Mouse (Mus musculus) forebrain, embryonic 11.5 days (tissue): ENCODE data around the gene Plxnd1. TPM values are rescaled to one million over a fixed set of nuclear protein-coding genes. Genes with fewer than 3 reads are reported as not detected.
A peak's percentile ranks its signal among the peaks of the same experiment; 100 is the strongest.

ENCODE experiments used
- ATAC-seq: fragments of 200-750 bp; cut with Nextera tagmentation; replicated peaks from 2 replicates; pipeline ENCODE4 v1.8.0; 2017; ENCODE audit warnings: moderate TSS enrichment; ENCODE audit not compliant: low FRiP score
- DNase-seq: peaks from one replicate; pipeline ENCODE4 v3.0.0-alpha.2; 2017; ENCODE audit warnings: low spot score
- H3K27ac ChIP-seq: fragments of 300-500 bp; sonication (generic); 2 replicates; pipeline ENCODE4 v1.5.1; 2014; ENCODE audit warnings: low read depth, low read length
- H3K27me3 ChIP-seq: fragments of 300-500 bp; sonication (generic); 2 replicates; pipeline ENCODE4 v1.6.1; 2014; ENCODE audit warnings: mild to moderate bottlenecking, low read length, mixed read lengths; ENCODE audit not compliant: control insufficient read depth, insufficient read depth
- H3K36me3 ChIP-seq: fragments of 300-500 bp; sonication (generic); 2 replicates; pipeline ENCODE4 v1.6.1; 2014; ENCODE audit warnings: mild to moderate bottlenecking, low read length, moderate library complexity, mixed read lengths; ENCODE audit not compliant: control insufficient read depth, insufficient read depth
- H3K4me1 ChIP-seq: fragments of 300-500 bp; sonication (generic); replicated peaks from 2 replicates; pipeline ENCODE4 v1.6.1; 2014; ENCODE audit warnings: low read length, mixed read lengths; ENCODE audit not compliant: control insufficient read depth, insufficient read depth
- H3K4me2 ChIP-seq: fragments of 300-500 bp; sonication (generic); 2 replicates; pipeline ENCODE4 v1.6.1; 2014; ENCODE audit warnings: low read depth, mild to moderate bottlenecking, low read length, moderate library complexity, mixed read lengths; ENCODE audit not compliant: severe bottlenecking
- H3K4me3 ChIP-seq: fragments of 300-500 bp; sonication (generic); 2 replicates; pipeline ENCODE4 v1.5.1; 2014; ENCODE audit warnings: low read depth, low read length
- H3K9ac ChIP-seq: fragments of 300-500 bp; sonication (generic); 2 replicates; pipeline ENCODE4 v1.6.1; 2014; ENCODE audit warnings: low read length
- H3K9me3 ChIP-seq: fragments of 300-500 bp; sonication (generic); 2 replicates; pipeline ENCODE4 v1.6.1; 2016; ENCODE audit warnings: low read length, mixed read lengths; ENCODE audit not compliant: control insufficient read depth
- WGBS: fragments of 180-500 bp; shearing (Covaris S2); extraction: QIAGEN DNeasy Blood & Tissue Kit; methylation state at CpG from one replicate; pipeline ENCODE4 v1.1.7; 2014; 5-methylcytosine and 5-hydroxymethylcytosine counted together
- polyA plus RNA-seq: library from polyadenylated mRNA; unstranded; fragments of >200 nt; fragmentation: Nextera tagmentation; extraction: Ambion mirVana; gene quantifications from 2 replicates; pipeline ENCODE4 v1.2.1, GENCODE M21; 2014

Plxnd1 gene
- polyA plus RNA-seq, 1 experiment from 2014 or later = 25.5 TPM

DNA sequence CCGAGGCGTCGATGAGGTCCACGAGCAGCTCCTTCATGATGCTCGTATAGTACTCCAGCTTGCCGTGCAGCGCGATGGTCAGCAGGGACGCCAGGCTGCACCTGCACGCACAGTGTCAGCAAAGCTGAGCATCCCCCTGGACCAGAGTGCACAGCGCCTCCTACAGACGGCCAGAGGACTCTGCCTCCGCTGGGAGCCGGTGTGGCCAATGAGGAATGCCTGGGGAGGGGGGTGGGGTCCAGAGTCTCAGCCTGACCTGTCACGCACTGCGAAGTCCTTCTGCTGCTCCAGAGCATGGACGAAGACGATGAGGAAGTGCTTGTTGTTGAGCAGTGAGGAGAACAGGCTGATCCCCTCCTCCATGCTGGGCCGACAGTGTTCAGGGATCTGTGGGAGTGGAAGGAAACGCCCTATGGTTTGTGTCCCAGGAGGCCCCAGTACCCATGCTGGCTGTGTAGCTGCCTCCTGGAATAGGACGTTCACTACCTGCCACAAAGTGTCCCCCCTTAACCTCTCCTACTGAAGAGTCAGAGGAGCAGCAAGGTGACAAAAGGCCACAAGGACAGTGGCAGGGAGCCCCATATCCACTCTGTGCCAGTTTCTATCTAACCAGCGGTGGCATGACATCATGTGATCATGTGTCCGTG is 32.2 kb downstream of the Plxnd1 start:
- Histone ChIP-seq H3K27ac (no peak overlapping the region), H3K9ac (no peak overlapping the region), H3K9me3 (no peaks in the 10 kb centered on the region), H3K4me3 (no peak overlapping the region), H3K4me2 (no peak overlapping the region), H3K4me1 (0 out of 2 replicates have a peak, but pooled peaks cover 4% of the 10 kb centered on the region), H3K27me3 (no peaks in the 10 kb centered on the region), H3K36me3 (no peaks in the 10 kb centered on the region)
- ATAC-seq = no peak; the same call in 1 of the 2 replicates
- WGBS = 37% methylated on average over 23 of the region's 23 CpGs
- DNase-seq = peak; percentile 72

DNA sequence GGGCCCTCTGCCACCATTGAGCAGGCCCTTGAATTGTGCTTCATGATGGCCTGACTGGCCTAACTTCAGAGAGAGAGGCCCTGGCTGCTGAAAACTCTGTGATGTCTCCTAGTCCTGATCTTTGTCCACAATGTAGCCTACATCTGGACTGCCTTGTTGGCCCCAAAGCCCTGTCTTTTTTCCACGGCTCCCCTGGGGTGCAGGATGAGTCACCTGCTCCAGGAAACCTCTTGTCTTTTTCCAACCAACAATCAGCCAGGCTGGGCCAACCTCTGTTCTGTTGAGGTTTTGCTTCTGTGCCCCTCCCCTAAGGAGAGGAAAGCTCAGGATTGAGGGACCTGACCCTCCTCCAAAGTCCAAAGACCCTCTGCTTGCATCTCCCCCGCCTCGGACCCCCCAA is 33.1 kb downstream of the Plxnd1 start:
- 87% methylated on average over 3 of the region's 3 CpGs for WGBS
- Histone ChIP-seq H3K9me3 (no peaks in the 10 kb centered on the region), H3K4me3 (no peak overlapping the region), H3K36me3 (no peaks in the 10 kb centered on the region), H3K9ac (no peak overlapping the region), H3K4me1 (0 out of 2 replicates have a peak, but pooled peaks cover 4% of the 10 kb centered on the region), H3K4me2 (no peak overlapping the region), H3K27me3 (no peaks in the 10 kb centered on the region), H3K27ac (no peak overlapping the region)
- DNase-seq (no peak), ATAC-seq (no peak)

- no peak for ATAC-seq
- WGBS = 91% methylated on average over 19 of the region's 19 CpGs
These were observed 34.5 kb downstream of the Plxnd1 start for GRCm38 (mm10) chr6:115960322-115960721.

GRCm38 (mm10) chr6:115959151-115959691 is 35.6 kb downstream of the Plxnd1 start:
- Histone ChIP-seq H3K4me1 (0 out of 2 replicates have a peak, but pooled peaks cover 4% of the 10 kb centered on the region), H3K27me3 (no peaks in the 10 kb centered on the region), H3K36me3 (no peaks in the 10 kb centered on the region), H3K9me3 (no peaks in the 10 kb centered on the region), H3K9ac (no peak overlapping the region), H3K4me3 (no peak overlapping the region), H3K27ac (no peak overlapping the region), H3K4me2 (no peak overlapping the region)
- DNase-seq (no peak), ATAC-seq (no peak)
- 85% methylated on average over 7 of the region's 7 CpGs for WGBS

More at GRCm38 (mm10) chr6:115960322-115960721, 34.5 kb downstream of the Plxnd1 start:
- Histone ChIP-seq H3K4me2 (no peak overlapping the region), H3K9ac (no peak overlapping the region), H3K4me3 (no peak overlapping the region), H3K9me3 (no peaks in the 10 kb centered on the region), H3K36me3 (no peaks in the 10 kb centered on the region), H3K27me3 (no peaks in the 10 kb centered on the region), H3K4me1 (0 out of 2 replicates have a peak, but pooled peaks cover 4% of the 10 kb centered on the region), H3K27ac (no peak overlapping the region)
- no peak for DNase-seq

GRCm38 (mm10) chr6:115958445-115958844 is 36.4 kb downstream of the Plxnd1 start:
- Histone ChIP-seq H3K9me3 (no peaks in the 10 kb centered on the region), H3K9ac (no peak overlapping the region), H3K4me3 (no peak overlapping the region), H3K4me1 (0 out of 2 replicates have a peak, but pooled peaks cover 4% of the 10 kb centered on the region), H3K36me3 (no peaks in the 10 kb centered on the region), H3K4me2 (no peak overlapping the region), H3K27me3 (no peaks in the 10 kb centered on the region), H3K27ac (no peak overlapping the region)
- ATAC-seq (no peak), DNase-seq (no peak)
- 88% methylated on average over 9 of the region's 9 CpGs for WGBS

- no peak for DNase-seq
- Histone ChIP-seq H3K4me3 (no peak overlapping the region), H3K27me3 (no peaks in the 10 kb centered on the region), H3K27ac (no peak overlapping the region), H3K4me1 (0 out of 2 replicates have a peak, but pooled peaks cover 4% of the 10 kb centered on the region), H3K4me2 (no peak overlapping the region), H3K9ac (no peak overlapping the region), H3K36me3 (no peaks in the 10 kb centered on the region), H3K9me3 (no peaks in the 10 kb centered on the region)
- ATAC-seq = no peak
- WGBS = 46% methylated on average over 6 of the region's 6 CpGs
These were observed 37.1 kb downstream of the Plxnd1 start for GRCm38 (mm10) chr6:115957681-115958080.

GRCm38 (mm10) chr6:115956922-115957601 is 37.7 kb downstream of the Plxnd1 start:
- H3K36me3 ChIP-seq = no peaks in the 10 kb centered on the region
- H3K9me3 ChIP-seq = no peaks in the 10 kb centered on the region
- ATAC-seq = no peak
- no peak for DNase-seq
- H3K4me2 ChIP-seq = no peak overlapping the region
- no peaks in the 10 kb centered on the region for H3K27me3 ChIP-seq
- H3K4me3 ChIP-seq = no peak overlapping the region
- H3K27ac ChIP-seq = no peak overlapping the region
- H3K9ac ChIP-seq = no peak overlapping the region
- WGBS = 63% methylated on average over 16 of the region's 16 CpGs
- 0 out of 2 replicates have a peak, but pooled peaks cover 2% of the 10 kb centered on the region for H3K4me1 ChIP-seq

DNA sequence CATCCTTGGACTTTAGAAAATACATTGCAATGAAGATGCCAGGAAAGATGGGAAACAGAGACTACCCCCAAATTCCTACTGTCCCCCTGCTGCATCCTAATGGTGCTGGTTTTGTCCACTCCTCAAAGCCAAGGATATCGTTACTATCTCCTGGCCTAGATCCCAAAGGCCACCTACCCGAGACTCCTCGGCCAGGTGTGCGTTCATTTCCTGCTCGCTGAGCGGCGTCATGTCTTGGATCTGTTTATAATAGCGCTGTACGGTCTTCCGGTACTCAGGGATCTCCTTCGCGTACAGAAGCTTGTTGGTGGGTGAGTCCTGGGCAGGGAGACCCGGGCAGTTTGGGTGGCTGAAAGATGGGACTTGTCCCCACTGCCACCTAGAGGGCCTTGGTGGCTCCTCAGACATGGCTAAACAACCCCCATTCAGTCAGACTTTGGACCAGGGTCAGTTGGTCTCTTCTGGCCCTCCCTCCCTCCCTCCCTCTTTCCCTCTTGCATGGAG is 38.3 kb downstream of the Plxnd1 start:
- WGBS = 88% methylated on average over 13 of the region's 13 CpGs
- no peak for ATAC-seq
- Histone ChIP-seq H3K27ac (no peak overlapping the region), H3K4me2 (no peak overlapping the region), H3K9me3 (no peaks in the 10 kb centered on the region; the same call in 1 of the 2 replicates), H3K4me1 (0 out of 2 replicates have a peak, but pooled peaks cover 2% of the 10 kb centered on the region), H3K27me3 (no peaks in the 10 kb centered on the region), H3K36me3 (no peaks in the 10 kb centered on the region), H3K9ac (no peak overlapping the region), H3K4me3 (no peak overlapping the region)
- DNase-seq = no peak
